Mouse (Mus musculus) CH12.LX (cell line): ENCODE data around the gene Ifnar1. TPM values are rescaled to one million over a fixed set of nuclear protein-coding genes. Genes with fewer than 3 reads are reported as not detected.

Experiments
- DNase-seq: peaks from one replicate; pipeline ENCODE4 v3.0.0-alpha.2; 2013; ENCODE audit errors: extremely low read depth
- H3K27ac ChIP-seq: 2 replicates; pipeline ENCODE4 v1.5.1; 2012; ENCODE audit warnings: low read depth, mild to moderate bottlenecking, control low read depth, moderate library complexity; ENCODE audit not compliant: insufficient read depth
- H3K27me3 ChIP-seq: replicated peaks from 2 replicates; pipeline ENCODE3; 2012; ENCODE audit warnings: inconsistent platforms
- H3K36me3 ChIP-seq, 2 experiments: replicated peaks in 1 of 2; 2 replicates each; pipeline versions ENCODE3 to v1.6.1; 2012; ENCODE audit warnings: inconsistent platforms in 1 of 2, low read length in 1 of 2, mild to moderate bottlenecking in 1 of 2, mixed read lengths in 1 of 2, moderate library complexity in 1 of 2; ENCODE audit not compliant: control insufficient read depth in 1 of 2, insufficient read depth in 1 of 2
- H3K4me1 ChIP-seq, 2 experiments: 2 replicates each; pipeline ENCODE4 v1.6.1; 2012; ENCODE audit warnings: inconsistent platforms in 1 of 2, moderate library complexity in 1 of 2; ENCODE audit not compliant: insufficient read depth in 2 of 2, control insufficient read depth in 1 of 2
- H3K4me2 ChIP-seq: 2 replicates; pipeline ENCODE4 v1.6.1; 2012; ENCODE audit warnings: low read depth, mild to moderate bottlenecking, control low read depth; ENCODE audit not compliant: poor library complexity, insufficient read depth, severe bottlenecking
- H3K4me3 ChIP-seq, 3 experiments: fragments of 150-350 bp in 1 of 3; sonication (generic) in 1 of 3; replicated peaks in 1 of 3; 2 replicates each; pipeline versions ENCODE3 to v1.5.1; 2011 to 2012; ENCODE audit warnings: low read depth in 2 of 3, low read length in 2 of 3, mild to moderate bottlenecking in 2 of 3, moderate library complexity in 2 of 3, control low read depth in 1 of 3, improper control_type of control experiment in 1 of 3, inconsistent platforms in 1 of 3, mixed read lengths in 1 of 3; ENCODE audit not compliant: poor library complexity in 1 of 3
- H3K79me2 ChIP-seq: replicated peaks from 2 replicates; pipeline ENCODE4 v1.6.1; 2012; ENCODE audit warnings: mild to moderate bottlenecking, moderate library complexity; ENCODE audit not compliant: control insufficient read depth, poor library complexity, insufficient read depth, severe bottlenecking; ENCODE audit errors: extremely low read depth
- H3K9ac ChIP-seq: 2 replicates; pipeline ENCODE4 v1.6.1; 2012; ENCODE audit warnings: low read depth, mild to moderate bottlenecking, control low read depth, moderate library complexity; ENCODE audit not compliant: insufficient read depth
- H3K9me3 ChIP-seq: replicated peaks from 2 replicates; pipeline ENCODE3; 2012; ENCODE audit warnings: low read length, inconsistent platforms, mixed read lengths
- BHLHE40 ChIP-seq: IDR thresholded peaks from 2 replicates; pipeline ENCODE4 v1.6.1; 2011; ENCODE audit warnings: mild to moderate bottlenecking, low read depth, low read length, improper control_type of control experiment
- CHD1 ChIP-seq: IDR thresholded peaks from 2 replicates; pipeline ENCODE4 v1.6.1; 2012; ENCODE audit warnings: low read depth, low read length, improper control_type of control experiment, inconsistent platforms
- CHD2 ChIP-seq: IDR thresholded peaks from 2 replicates; pipeline ENCODE4 v1.6.1; 2011; ENCODE audit warnings: low read length, improper control_type of control experiment
- CTCF ChIP-seq, 2 experiments: IDR thresholded peaks in 1 of 2; conservative IDR thresholded peaks in 1 of 2; 2 replicates each; pipeline ENCODE4 v1.5.1; 2011 to 2012; ENCODE audit warnings: low read depth in 2 of 2, low read length in 2 of 2, improper control_type of control experiment in 1 of 2, inconsistent platforms in 1 of 2, mild to moderate bottlenecking in 1 of 2, moderate library complexity in 1 of 2
- ELF1 ChIP-seq: IDR thresholded peaks from 2 replicates; pipeline ENCODE4 v1.6.1; 2014; ENCODE audit warnings: low read depth, mild to moderate bottlenecking, inconsistent platforms, low read length, improper control_type of control experiment
- EP300 ChIP-seq: IDR thresholded peaks from 2 replicates; pipeline ENCODE4 v1.6.1; 2011; ENCODE audit warnings: low read length, improper control_type of control experiment
- ETS1 ChIP-seq: conservative IDR thresholded peaks from 2 replicates; pipeline ENCODE4 v1.6.1; 2012; ENCODE audit warnings: low read depth, mild to moderate bottlenecking, inconsistent platforms, low read length, improper control_type of control experiment, moderate library complexity
- GABPA ChIP-seq: IDR thresholded peaks from 2 replicates; pipeline ENCODE4 v1.6.1; 2012; ENCODE audit warnings: low read depth, low read length, improper control_type of control experiment, inconsistent platforms; ENCODE audit not compliant: insufficient replicate concordance
- IRF4 ChIP-seq: IDR thresholded peaks from 2 replicates; pipeline ENCODE4 v1.6.1; 2014; ENCODE audit warnings: low read depth, mild to moderate bottlenecking, inconsistent platforms, low read length, improper control_type of control experiment
- JUN ChIP-seq: IDR thresholded peaks from 2 replicates; pipeline ENCODE4 v1.6.1; 2011; ENCODE audit warnings: low read depth, mild to moderate bottlenecking, low read length, improper control_type of control experiment, moderate library complexity; ENCODE audit not compliant: insufficient read depth
- JUND ChIP-seq: conservative IDR thresholded peaks from 2 replicates; pipeline ENCODE4 v1.6.1; 2011; ENCODE audit warnings: low read depth, low read length, improper control_type of control experiment
- MAFK ChIP-seq: IDR thresholded peaks from 2 replicates; pipeline ENCODE4 v1.6.1; 2011; ENCODE audit warnings: low read length, improper control_type of control experiment; ENCODE audit not compliant: insufficient replicate concordance
- MAX ChIP-seq: IDR thresholded peaks from 2 replicates; pipeline ENCODE4 v1.6.1; 2011; ENCODE audit warnings: low read length, improper control_type of control experiment
- MXI1 ChIP-seq: IDR thresholded peaks from 2 replicates; pipeline ENCODE4 v1.6.1; 2011; ENCODE audit warnings: mild to moderate bottlenecking, low read depth, low read length, improper control_type of control experiment
- MYC ChIP-seq: IDR thresholded peaks from 2 replicates; pipeline ENCODE4 v1.6.1; 2011; ENCODE audit warnings: low read depth, mild to moderate bottlenecking, improper control_type of control experiment, low read length
- NELFE ChIP-seq: IDR thresholded peaks from 2 replicates; pipeline ENCODE4 v1.6.1; 2011; ENCODE audit warnings: low read depth, low read length, improper control_type of control experiment
- NRF1 ChIP-seq: IDR thresholded peaks from 2 replicates; pipeline ENCODE4 v1.6.1; 2014; ENCODE audit warnings: low read depth, mild to moderate bottlenecking, inconsistent platforms, low read length, improper control_type of control experiment, moderate library complexity
- POLR2A ChIP-seq: IDR thresholded peaks from 2 replicates; pipeline ENCODE4 v1.6.1; 2011; ENCODE audit warnings: low read depth, mild to moderate bottlenecking, improper control_type of control experiment, low read length
- POLR2AphosphoS2 ChIP-seq: IDR thresholded peaks from 2 replicates; pipeline ENCODE4 v1.6.1; 2011; ENCODE audit warnings: low read depth, low read length, improper control_type of control experiment
- RCOR1 ChIP-seq: conservative IDR thresholded peaks from 2 replicates; pipeline ENCODE4 v1.6.1; 2012; ENCODE audit warnings: low read depth, mild to moderate bottlenecking, inconsistent platforms, low read length, improper control_type of control experiment
- SMC3 ChIP-seq: IDR thresholded peaks from 2 replicates; pipeline ENCODE4 v1.6.1; 2011; ENCODE audit warnings: low read depth, low read length, improper control_type of control experiment
- TBP ChIP-seq: conservative IDR thresholded peaks from 2 replicates; pipeline ENCODE4 v1.6.1; 2011; ENCODE audit warnings: low read depth, low read length, improper control_type of control experiment
- TCF12 ChIP-seq: IDR thresholded peaks from 2 replicates; pipeline ENCODE4 v1.6.1; 2014; ENCODE audit warnings: low read depth, mild to moderate bottlenecking, inconsistent platforms, low read length, improper control_type of control experiment
- UBTF ChIP-seq: IDR thresholded peaks from 2 replicates; pipeline ENCODE4 v1.6.1; 2012; ENCODE audit warnings: low read depth, mild to moderate bottlenecking, inconsistent platforms, low read length, improper control_type of control experiment, moderate library complexity
- USF1 ChIP-seq: IDR thresholded peaks from 2 replicates; pipeline ENCODE4 v1.6.1; 2014; ENCODE audit warnings: low read depth, mild to moderate bottlenecking, inconsistent platforms, low read length, improper control_type of control experiment
- USF2 ChIP-seq: conservative IDR thresholded peaks from 2 replicates; pipeline ENCODE4 v1.6.1; 2011; ENCODE audit warnings: low read depth, low read length, improper control_type of control experiment
- ZKSCAN1 ChIP-seq: IDR thresholded peaks from 2 replicates; pipeline ENCODE4 v1.6.1; 2012; ENCODE audit warnings: low read depth, inconsistent platforms, low read length, improper control_type of control experiment, borderline replicate concordance
- ZNF384 ChIP-seq: IDR thresholded peaks from 2 replicates; pipeline ENCODE4 v1.6.1; 2012; ENCODE audit warnings: low read depth, low read length, improper control_type of control experiment, inconsistent platforms
- dilution Hi-C: fragments of 300-500 bp; cut with MboI; formaldehyde crosslinking; loops from 2 replicates; pipeline ENCODE4 v1.14.3; 2020; ENCODE audit warnings: low sequenced_read_pairs; ENCODE audit not compliant: extremely low pct_unique_long_range_greater_than_20kb, extremely low pct_ligation_motif_present
- in situ Hi-C: fragments of 300-500 bp; cut with MboI; formaldehyde crosslinking; loops from 3 replicates; pipeline ENCODE4 v1.14.3; 2019; ENCODE audit warnings: low sequenced_read_pairs, low pct_ligation_motif_present, low pct_unique_long_range_greater_than_20kb, mixed read lengths
- polyA plus RNA-seq: library from polyadenylated mRNA; unstranded; fragments of >175 nt; gene quantifications from 2 replicates; pipeline ENCODE4 v1.2.1, GENCODE M21; 2012; ENCODE audit warnings: low read depth; ENCODE audit not compliant: insufficient read length
- total RNA-seq, 2 experiments: library from RNA; depleted of rRNA; stranded (reverse); fragments of 300-350 nt in 1 of 2; fragments of >200 nt in 1 of 2; gene quantifications; 2 replicates each; pipeline ENCODE4 v1.2.3; 2012 to 2014

Ifnar1 gene
- total and polyA plus RNA-seq, 3 experiments, result 32.8 to 49.4 (median 40.3) TPM

DNA sequence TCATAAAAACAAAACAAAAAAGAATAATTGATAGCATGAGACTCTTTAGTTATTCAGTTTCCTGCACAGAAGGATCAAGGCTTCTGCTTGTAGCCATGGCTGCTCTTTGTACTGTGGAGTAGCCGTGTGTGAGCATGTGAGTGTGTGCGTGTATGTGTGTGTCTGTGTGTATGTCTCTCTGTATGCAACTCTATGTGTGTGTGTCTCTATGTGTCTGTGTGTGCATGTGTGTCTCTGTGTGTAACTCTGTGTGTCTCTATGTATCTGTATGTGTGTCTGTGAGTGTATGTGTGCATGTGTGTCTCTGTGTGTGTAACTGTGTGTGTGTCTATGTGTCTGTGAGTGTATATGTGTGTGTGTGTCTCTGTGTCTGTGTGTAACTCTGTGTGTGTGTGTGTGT is 64.0 kb downstream of the Ifnar1 start:
- peaks cover 63% of the 10 kb centered on the region for H3K79me2 ChIP-seq
- in situ Hi-C loops, result no loop called here
- TF ChIP-seq POLR2AphosphoS2 (no peak), USF2 (no peak), POLR2A (peak; percentile 30; the same call in 1 of the 2 replicates), UBTF (no peak), RCOR1 (no peak), ZNF384 (no peak), EP300 (no peak), JUN (no peak), ELF1 (no peak), NRF1 (no peak), MAFK (no peak), TCF12 (no peak), ZKSCAN1 (no peak), MYC (no peak), SMC3 (no peak), CHD2 (no peak), CHD1 (0 out of 2 replicates have a peak, but pooled peaks have one; percentile 38), CTCF (conservative IDR thresholded peaks at IDR 0.05 in 1 of 2, IDR thresholded peaks at IDR 0.05 in 1 of 2; ENCODE audit: low read depth in 2 of 2, low read length in 2 of 2) (no peak), ETS1 (no peak), JUND (no peak), TBP (no peak), GABPA (no peak), MXI1 (no peak), USF1 (no peak), NELFE (no peak), BHLHE40 (0 out of 2 replicates have a peak, but pooled peaks have one; percentile 20), MAX (peak; percentile 1; the same call in 1 of the 2 replicates), IRF4 (no peak)
- H3K4me2 ChIP-seq, result peak overlapping the region; percentile 97
- dilution Hi-C loops, result no loop called here
- no peaks in the 10 kb centered on the region for H3K27me3 ChIP-seq
- H3K36me3 ChIP-seq, result peaks cover 25 to 37% of the 10 kb centered on the region in 2 experiments
- peak overlapping the region; percentile 94 for H3K9ac ChIP-seq
- H3K9me3 ChIP-seq, result no peaks in the 10 kb centered on the region
- H3K27ac ChIP-seq, result peak overlapping the region; percentile 92
- H3K4me1 ChIP-seq, result peaks cover 22 to 61% of the 10 kb centered on the region in 2 experiments
- H3K4me3 ChIP-seq, result peak overlapping the region; percentile 77 to 99 (median 85)
- no peak for DNase-seq
